ENCODE assay signal across 8 mouse cellular contexts in the genomic region with DNA sequence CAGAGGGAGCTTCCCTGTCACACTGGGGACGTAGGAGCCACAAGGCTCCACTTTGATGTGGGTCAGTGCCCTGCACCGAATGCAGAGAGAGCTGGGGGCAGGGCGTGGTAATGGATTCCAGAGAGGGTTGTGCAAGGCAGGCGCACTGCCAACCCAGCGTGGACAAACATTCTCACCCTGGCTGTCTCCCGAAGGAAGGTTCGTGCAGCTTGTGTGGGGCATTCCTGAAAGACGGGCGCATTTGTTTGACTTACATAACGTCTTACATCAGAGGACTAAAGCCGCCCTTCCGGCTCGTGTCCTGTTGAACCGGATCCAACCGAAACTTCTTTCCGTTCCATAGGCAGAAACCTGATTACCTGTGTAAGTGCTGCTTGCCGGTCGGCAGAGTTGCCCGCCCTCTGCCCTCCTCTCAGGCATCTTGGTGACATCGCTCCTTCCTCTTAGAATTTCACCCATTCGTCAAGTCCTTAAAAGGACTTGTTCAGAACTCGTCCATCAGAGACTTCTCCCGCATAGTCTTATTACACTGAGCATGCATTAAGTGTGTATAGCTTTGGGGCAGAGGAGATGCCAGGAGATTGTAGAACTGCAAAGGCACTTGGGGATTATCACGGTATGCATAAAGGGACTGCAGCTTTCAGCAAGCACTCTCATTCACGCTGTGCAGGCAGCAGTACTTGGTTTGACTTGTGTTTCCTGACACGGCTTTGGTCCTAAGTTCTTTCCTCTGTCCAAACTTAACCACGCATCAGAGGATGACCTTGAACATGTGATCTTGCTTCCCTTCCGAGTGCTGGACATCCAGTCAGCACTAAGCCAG. TPM values are rescaled to one million over a fixed set of nuclear protein-coding genes. Genes with fewer than 3 reads are reported as not detected.
DNase-seq lines count a peak whose midpoint lies in the region; ATAC-seq and TF ChIP-seq lines count a peak whose summit lies in the region.

No protein-coding gene starts in this region.

- H3ac ChIP-seq in myocyte (ENCODE audit: control insufficient read depth, insufficient read length) = no peak overlapping the region

- TF ChIP-seq CTCF in liver, adult 2 months (IDR thresholded peaks at IDR 0.05; ENCODE audit: low read depth, low read length) = no peak

- WGBS in forebrain, embryonic 15.5 days = 28% methylated on average over 28 of the region's 28 CpGs
- 15% methylated on average over 28 of the region's 28 CpGs for WGBS in liver, adult 2 months

- H3K9ac ChIP-seq in forebrain, embryonic 15.5 days (replicated peaks) = peak overlapping the region; percentile 23
- H3K9ac ChIP-seq in liver, adult 2 months (ENCODE audit: low read depth, low read length) = no peak overlapping the region

- no peaks in the 10 kb centered on the region for H3K79me2 ChIP-seq in liver, adult 2 months (ENCODE audit: control insufficient read depth, insufficient read depth, low read length)
- H3K79me2 ChIP-seq in myocyte (ENCODE audit: control insufficient read depth, insufficient read depth) = no peaks in the 10 kb centered on the region

- H3K4me3 ChIP-seq in forebrain, embryonic 15.5 days = peak overlapping the region; percentile 28
- no peak overlapping the region for H3K4me3 ChIP-seq in liver, adult 2 months (ENCODE audit: insufficient read depth, low read depth, low read length)
- no peak overlapping the region for H3K4me3 ChIP-seq in myocyte

- no peak for TF ChIP-seq POLR2A in liver, adult 2 months (IDR thresholded peaks at IDR 0.05; ENCODE audit: extremely low read depth, insufficient read depth, low read length)
- no peak for TF ChIP-seq POLR2A in myocyte (IDR thresholded peaks at IDR 0.05; ENCODE audit: insufficient read length, low read depth)

- H3K4me1 ChIP-seq in forebrain, embryonic 15.5 days = no peaks in the 10 kb centered on the region
- H3K4me1 ChIP-seq in liver, adult 2 months (ENCODE audit: control insufficient read depth, insufficient read depth, low read length) = peaks cover 8% of the 10 kb centered on the region

- peak; percentile 78 for ATAC-seq in cerebellum, adult (ENCODE audit: insufficient number of reproducible peaks, low FRiP score, low TSS enrichment)
- no peak for ATAC-seq in forebrain, embryonic 15.5 days (replicated peaks)

- peak overlapping the region; percentile 47 for H3K4me2 ChIP-seq in forebrain, embryonic 15.5 days (replicated peaks)
- H3K4me2 ChIP-seq in myocyte (ENCODE audit: low read depth) = peak overlapping the region; percentile 12

- intact Hi-C loops in heart, postnatal 10 days (cut with DNase I) = no loop called here

- H3K27ac ChIP-seq in forebrain, embryonic 15.5 days (replicated peaks) = no peak overlapping the region
- H3K27ac ChIP-seq in liver, adult 2 months (replicated peaks; ENCODE audit: insufficient read depth, low read depth, low read length) = no peak overlapping the region

- no peaks in the 10 kb centered on the region for H3K27me3 ChIP-seq in forebrain, embryonic 15.5 days
- no peaks in the 10 kb centered on the region for H3K27me3 ChIP-seq in liver, adult 2 months (ENCODE audit: control insufficient read depth, insufficient read depth, low read length)
- H3K27me3 ChIP-seq in myocyte (ENCODE audit: control insufficient read depth, insufficient read depth, insufficient read length) = no peaks in the 10 kb centered on the region

- H3K36me3 ChIP-seq in forebrain, embryonic 15.5 days = no peaks in the 10 kb centered on the region
- no peaks in the 10 kb centered on the region for H3K36me3 ChIP-seq in liver, adult 2 months (ENCODE audit: control insufficient read depth, insufficient read depth, low read length)
- H3K36me3 ChIP-seq in myocyte (ENCODE audit: control insufficient read depth, insufficient read depth) = no peaks in the 10 kb centered on the region

- peak; percentile 69 for DNase-seq in CD4-positive helper T cell, adult 2 months (ENCODE audit: low read depth, low spot score)
- peak; percentile 62 to 66 for DNase-seq in heart, postnatal 10 days
- DNase-seq in kidney, postnatal 25 days = peak; percentile 74 to 85
- DNase-seq in liver, adult 2 months (ENCODE audit: extremely low read depth, low read depth, low spot score) = peak; percentile 68
- DNase-seq in testis, postnatal 10 days (ENCODE audit: low spot score) = peak; percentile 56

- no peaks in the 10 kb centered on the region for H3K9me3 ChIP-seq in forebrain, embryonic 15.5 days

TF ChIP-seq in myocyte, 11 proteins besides CTCF, POLR2A, EP300 and RAD21:
- TF ChIP-seq TCF12 (IDR thresholded peaks at IDR 0.05; ENCODE audit: insufficient read depth, poor library complexity, severe bottlenecking) (no peak), CEBPB (IDR thresholded peaks at IDR 0.05; ENCODE audit: insufficient read depth, poor library complexity, severe bottlenecking) (0 out of 2 replicates have a peak, but pooled peaks have one; percentile 17)

RNA-seq across cellular contexts. Expression of gene Gm5148, which starts 36.9 kb away (rescaled TPM):
- 5.7 and 6.1 TPM in 2 replicates for polyA plus RNA-seq in forebrain, embryonic 15.5 days (2015; fragmentation: Nextera tagmentation; extraction: Ambion mirVana)
- under 1 TPM in 1 of 2 experiments, not detected in 1; 0.38 TPM for total RNA-seq in heart, postnatal 10 days (2021)
- total RNA-seq in liver, adult 2 months (2014; rRNA removed) = 0.09 and 0.20 TPM in 2 replicates
- polyA plus RNA-seq in liver, adult 2 months (2012; rRNA removed) = 0.73 and 0.94 TPM in 2 replicates
- polyA plus RNA-seq in myocyte (2012; fragmentation: generic; extraction: Trizol) = 27.4 TPM

RNA-seq across cellular contexts. Expression of gene Spry1, which starts 47.6 kb away (rescaled TPM):
- 4.3 and 5.6 TPM in 2 replicates for polyA plus RNA-seq in forebrain, embryonic 15.5 days (2015; fragmentation: Nextera tagmentation; extraction: Ambion mirVana)
- total RNA-seq in heart, postnatal 10 days (2021) = 10 to 100 TPM; 41.9 to 48.3 TPM
- 2.8 and 4.2 TPM in 2 replicates for total RNA-seq in liver, adult 2 months (2014; rRNA removed)
- 5.5 and 5.9 TPM in 2 replicates for polyA plus RNA-seq in liver, adult 2 months (2012; rRNA removed)
- polyA plus RNA-seq in myocyte (2012; fragmentation: generic; extraction: Trizol) = 20.6 TPM
